Mouse (Mus musculus): ENCODE results near the gene Atraid. TPM values are rescaled to one million over a fixed set of nuclear protein-coding genes. Genes with fewer than 3 reads are reported as not detected.

Atraid gene
- polyA plus RNA-seq, 1 experiment from 2014 or later, result 156 TPM

DNA sequence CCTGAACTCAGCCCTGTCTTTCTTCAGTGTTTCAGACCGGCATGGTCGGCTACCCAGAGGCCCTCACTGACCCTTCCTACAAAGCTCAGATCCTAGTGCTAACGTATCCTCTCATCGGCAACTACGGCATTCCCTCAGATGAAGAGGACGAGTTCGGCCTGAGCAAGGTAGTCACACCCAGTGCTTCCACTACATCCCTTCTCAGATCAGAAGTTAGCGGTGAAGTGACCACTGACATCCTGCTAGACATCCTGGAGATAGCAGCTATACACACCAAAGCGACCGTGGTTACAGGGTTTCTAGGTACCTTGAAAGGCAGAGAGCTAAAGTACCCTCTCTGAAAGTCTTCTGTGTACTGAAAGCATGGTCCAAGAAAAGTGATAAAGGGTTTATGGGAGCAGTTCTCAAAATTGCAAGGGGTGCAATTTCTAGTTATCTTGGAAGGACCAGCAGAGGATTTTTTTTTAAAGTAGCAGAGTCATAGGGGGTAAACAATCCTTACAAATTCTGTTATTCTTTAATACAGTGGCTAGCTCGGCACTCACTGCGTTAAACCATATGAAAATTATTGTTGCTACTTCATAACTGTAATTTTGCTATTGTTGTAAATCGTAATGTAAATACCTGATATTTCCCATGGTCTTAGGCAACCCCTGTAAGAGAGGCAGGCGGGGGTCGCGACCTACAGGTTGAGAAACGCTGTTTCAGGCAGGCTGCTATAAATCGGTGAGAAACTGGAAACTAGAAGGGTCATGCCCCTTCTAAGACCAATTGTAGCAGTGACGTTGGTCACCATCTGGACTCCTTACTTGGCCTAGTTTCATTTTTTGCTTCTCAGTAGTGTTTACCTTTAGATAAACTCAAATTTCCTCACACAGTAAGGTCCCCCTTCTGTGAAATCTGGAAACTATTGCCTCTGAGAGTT lies 7.4 kb downstream of the Atraid start:
- 24% methylated on average over 19 of the region's 19 CpGs for WGBS
- Histone ChIP-seq H3K27me3 (no peaks in the 10 kb centered on the region), H3K4me1 (replicated peaks) (peaks cover 18% of the 10 kb centered on the region), H3K27ac (peak overlapping the region; percentile 69), H3K9me3 (no peaks in the 10 kb centered on the region), H3K9ac (replicated peaks) (peak overlapping the region; percentile 77), H3K36me3 (peaks cover 41% of the 10 kb centered on the region), H3K4me3 (replicated peaks) (peak overlapping the region; percentile 56), H3K4me2 (replicated peaks) (peak overlapping the region; percentile 79)
- ATAC-seq, result no peak

DNA sequence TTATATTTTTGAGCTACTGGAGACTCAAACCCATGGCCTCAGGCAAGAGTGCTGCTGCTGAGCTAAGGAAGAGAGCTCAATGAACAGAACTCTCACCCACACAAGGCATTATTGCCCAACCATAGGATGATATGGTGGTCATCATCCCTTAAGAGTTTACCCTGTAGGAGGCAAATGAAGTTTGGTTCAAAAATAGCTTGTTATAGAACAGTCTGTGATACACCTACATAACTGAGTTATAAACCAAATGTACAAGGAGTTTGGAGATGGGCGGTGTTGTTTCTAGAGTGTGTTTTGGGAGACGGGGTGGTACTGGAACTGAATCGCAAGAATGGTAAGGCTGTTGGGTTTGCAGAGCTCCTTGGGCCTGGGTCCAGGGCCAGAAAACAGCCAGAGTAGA lies 21.7 kb downstream of the Atraid start:
- ATAC-seq, result no peak
- H3K9ac ChIP-seq (replicated peaks), result no peak overlapping the region
- no peaks in the 10 kb centered on the region for H3K4me1 ChIP-seq (replicated peaks)
- no peaks in the 10 kb centered on the region for H3K27me3 ChIP-seq
- H3K9me3 ChIP-seq, result no peaks in the 10 kb centered on the region
- no peak overlapping the region for H3K27ac ChIP-seq
- peaks cover 95% of the 10 kb centered on the region for H3K36me3 ChIP-seq
- no peak overlapping the region for H3K4me3 ChIP-seq (replicated peaks)
- WGBS, result 93% methylated on average over 3 of the region's 3 CpGs
- H3K4me2 ChIP-seq (replicated peaks), result no peak overlapping the region

DNA sequence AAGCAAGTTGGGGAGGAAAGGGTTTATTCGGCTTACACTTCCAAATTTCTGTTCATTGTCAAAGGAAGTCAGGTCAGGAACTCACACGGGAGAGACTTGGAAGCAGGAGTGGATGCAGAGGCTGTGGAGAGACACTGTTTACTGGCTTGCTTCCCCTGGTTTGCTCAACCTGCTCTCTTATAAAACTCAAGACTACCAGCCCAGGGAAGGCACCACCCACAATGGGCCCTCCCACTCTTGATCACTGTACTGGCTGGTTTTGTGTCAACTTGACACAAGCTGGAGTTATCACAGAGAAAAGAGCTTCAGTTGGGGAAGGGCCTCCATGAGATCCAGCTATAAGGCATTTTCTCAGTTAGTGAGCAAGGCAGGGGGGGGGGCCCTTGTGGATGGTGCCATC lies 22.9 kb downstream of the Atraid start:
- no peaks in the 10 kb centered on the region for H3K9me3 ChIP-seq
- no peak overlapping the region for H3K4me2 ChIP-seq (replicated peaks)
- no peak overlapping the region for H3K4me3 ChIP-seq (replicated peaks)
- H3K9ac ChIP-seq (replicated peaks), result no peak overlapping the region
- H3K4me1 ChIP-seq (replicated peaks), result no peaks in the 10 kb centered on the region
- H3K27ac ChIP-seq, result no peak overlapping the region
- H3K36me3 ChIP-seq, result peaks cover 100% of the 10 kb centered on the region
- WGBS, result 92% methylated on average over 2 of the region's 2 CpGs
- H3K27me3 ChIP-seq, result no peaks in the 10 kb centered on the region
- no peak for ATAC-seq

DNA sequence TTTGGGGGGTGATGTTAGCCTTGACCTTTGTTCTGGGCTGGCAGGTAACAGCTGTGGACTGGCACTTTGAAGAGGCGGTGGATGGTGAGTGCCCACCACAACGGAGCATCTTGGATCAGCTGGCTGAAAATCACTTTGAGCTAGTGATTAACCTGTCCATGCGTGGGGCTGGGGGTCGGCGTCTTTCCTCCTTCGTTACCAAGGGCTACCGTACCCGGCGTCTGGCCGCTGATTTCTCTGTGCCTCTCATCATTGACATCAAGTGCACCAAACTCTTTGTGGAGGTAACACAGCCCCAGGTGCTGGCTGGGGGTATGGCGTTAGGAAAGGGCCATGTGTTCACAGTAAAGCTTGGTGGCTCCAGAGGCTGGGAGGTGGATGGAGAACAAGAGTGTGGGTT lies 23.7 kb downstream of the Atraid start:
- no peaks in the 10 kb centered on the region for H3K4me1 ChIP-seq (replicated peaks)
- H3K9me3 ChIP-seq, result no peaks in the 10 kb centered on the region
- peaks cover 100% of the 10 kb centered on the region for H3K36me3 ChIP-seq
- no peaks in the 10 kb centered on the region for H3K27me3 ChIP-seq
- H3K27ac ChIP-seq, result no peak overlapping the region
- no peak for ATAC-seq
- WGBS, result 96% methylated on average over 11 of the region's 11 CpGs
- no peak overlapping the region for H3K4me3 ChIP-seq (replicated peaks)
- no peak overlapping the region for H3K4me2 ChIP-seq (replicated peaks)
- H3K9ac ChIP-seq (replicated peaks), result no peak overlapping the region

DNA sequence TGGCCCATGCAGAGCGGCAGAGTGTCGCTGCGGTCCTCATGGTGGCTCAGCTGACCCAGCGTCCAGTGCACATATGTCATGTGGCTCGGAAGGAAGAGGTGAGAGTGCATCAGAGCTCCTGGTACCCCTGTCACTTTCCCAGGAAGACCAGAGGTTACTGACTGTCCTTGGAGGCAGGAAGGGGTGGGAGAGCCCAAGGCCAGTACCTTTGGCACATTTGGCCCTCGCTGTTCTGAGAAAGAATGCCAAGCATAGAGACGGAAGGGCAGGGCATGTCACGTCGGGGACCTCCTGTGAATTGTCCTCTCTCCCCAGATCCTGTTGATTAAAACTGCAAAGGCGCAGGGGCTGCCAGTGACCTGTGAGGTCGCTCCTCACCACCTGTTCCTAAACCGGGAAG lies 25.1 kb downstream of the Atraid start:
- H3K4me2 ChIP-seq (replicated peaks), result no peak overlapping the region
- H3K9ac ChIP-seq (replicated peaks), result no peak overlapping the region
- H3K9me3 ChIP-seq, result no peaks in the 10 kb centered on the region
- H3K36me3 ChIP-seq, result peaks cover 100% of the 10 kb centered on the region
- 90% methylated on average over 12 of the region's 12 CpGs for WGBS
- ATAC-seq, result no peak
- H3K27me3 ChIP-seq, result no peaks in the 10 kb centered on the region
- H3K4me3 ChIP-seq (replicated peaks), result no peak overlapping the region
- no peaks in the 10 kb centered on the region for H3K4me1 ChIP-seq (replicated peaks)
- H3K27ac ChIP-seq, result no peak overlapping the region

DNA sequence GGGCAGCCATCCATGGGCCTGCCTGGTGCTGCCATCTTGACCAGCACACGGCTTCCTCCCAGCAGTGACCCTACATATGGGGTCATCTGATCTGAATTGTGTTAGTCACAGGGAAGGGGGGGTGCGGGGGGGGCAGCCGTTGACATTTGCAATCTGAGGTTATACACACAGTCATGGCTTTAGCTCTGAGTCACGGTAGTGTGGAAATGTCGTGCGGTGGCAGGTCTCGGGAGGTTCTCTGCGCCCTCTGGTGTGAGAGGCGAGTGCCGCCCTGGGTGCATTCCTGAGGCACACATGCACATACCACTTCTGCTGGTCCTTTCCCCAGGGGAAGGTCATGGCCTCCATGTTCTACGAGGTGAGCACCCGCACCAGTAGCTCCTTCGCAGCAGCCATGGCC lies 28.2 kb downstream of the Atraid start:
- H3K4me2 ChIP-seq (replicated peaks), result no peak overlapping the region
- H3K27ac ChIP-seq, result no peak overlapping the region
- H3K36me3 ChIP-seq, result peaks cover 79% of the 10 kb centered on the region
- H3K4me1 ChIP-seq (replicated peaks), result no peaks in the 10 kb centered on the region
- no peak overlapping the region for H3K9ac ChIP-seq (replicated peaks)
- 90% methylated on average over 13 of the region's 13 CpGs for WGBS
- H3K4me3 ChIP-seq (replicated peaks), result no peak overlapping the region
- H3K9me3 ChIP-seq, result no peaks in the 10 kb centered on the region
- ATAC-seq, result no peak
- H3K27me3 ChIP-seq, result no peaks in the 10 kb centered on the region

DNA sequence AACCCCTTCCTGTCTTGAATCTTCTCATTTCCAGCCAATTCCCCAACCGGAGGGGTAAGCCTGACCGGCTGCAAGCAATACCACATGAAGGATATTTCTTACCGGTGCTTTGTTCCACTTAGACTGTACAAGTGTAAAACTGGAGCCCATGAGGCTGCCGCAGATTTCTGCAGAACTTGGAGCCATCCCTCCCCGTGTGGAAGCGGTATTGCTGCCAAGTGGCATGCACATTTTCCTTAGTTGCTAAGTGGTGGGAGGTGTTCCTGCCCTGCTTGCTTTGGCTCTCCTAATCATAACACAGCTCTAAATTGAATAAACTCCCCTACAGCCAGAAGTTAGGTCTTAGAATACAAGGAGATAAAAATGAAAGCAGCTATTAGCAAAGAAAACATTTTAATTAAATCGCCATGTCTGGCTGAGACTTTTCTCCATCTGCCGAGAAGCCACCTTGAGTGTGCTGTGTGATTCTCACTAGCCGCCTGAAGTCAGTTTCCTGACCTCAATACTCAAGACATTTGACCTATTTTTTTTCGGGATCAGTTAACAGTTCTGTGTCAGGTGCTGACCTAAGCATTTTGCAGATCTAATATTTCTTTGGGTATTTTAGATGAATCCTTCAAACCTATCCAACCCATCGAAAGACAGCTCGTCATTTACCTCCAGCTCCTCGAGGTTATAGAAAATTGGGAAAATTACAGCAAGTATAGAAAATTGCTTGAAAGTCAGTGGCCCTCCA lies 32.1 kb downstream of the Atraid start:
- WGBS, result 87% methylated on average over 13 of the region's 13 CpGs
- Histone ChIP-seq H3K4me2 (replicated peaks) (no peak overlapping the region), H3K27me3 (no peaks in the 10 kb centered on the region), H3K4me1 (replicated peaks) (peaks cover 21% of the 10 kb centered on the region), H3K27ac (no peak overlapping the region), H3K36me3 (peaks cover 41% of the 10 kb centered on the region), H3K9me3 (no peaks in the 10 kb centered on the region), H3K4me3 (replicated peaks) (no peak overlapping the region), H3K9ac (replicated peaks) (no peak overlapping the region)
- no peak for ATAC-seq

DNA sequence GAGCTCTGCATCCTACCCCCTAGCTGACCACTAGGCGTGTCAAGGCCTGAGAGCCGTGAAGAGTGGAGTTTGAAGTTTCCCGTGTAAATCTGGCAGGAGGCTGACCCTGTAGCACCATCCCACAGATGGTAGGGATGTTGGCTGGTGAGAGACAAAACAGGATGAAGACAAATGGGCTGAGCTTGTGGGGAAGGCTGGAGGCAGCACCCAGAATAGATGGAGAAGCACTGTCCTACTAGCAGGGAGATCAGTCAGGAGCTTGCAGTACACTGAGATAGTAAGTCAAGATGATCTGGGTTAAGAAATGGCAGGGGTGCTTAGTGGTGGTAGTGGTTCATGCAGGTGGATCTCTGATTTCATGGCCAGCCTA lies 32.7 kb downstream of the Atraid start:
- H3K4me3 ChIP-seq (replicated peaks), result no peak overlapping the region
- no peak overlapping the region for H3K4me2 ChIP-seq (replicated peaks)
- peaks cover 22% of the 10 kb centered on the region for H3K4me1 ChIP-seq (replicated peaks)
- H3K27ac ChIP-seq, result no peak overlapping the region
- H3K9me3 ChIP-seq, result no peaks in the 10 kb centered on the region
- peaks cover 35% of the 10 kb centered on the region for H3K36me3 ChIP-seq
- 66% methylated on average over 3 of the region's 3 CpGs for WGBS
- H3K9ac ChIP-seq (replicated peaks), result no peak overlapping the region
- ATAC-seq, result no peak
- no peaks in the 10 kb centered on the region for H3K27me3 ChIP-seq

DNA sequence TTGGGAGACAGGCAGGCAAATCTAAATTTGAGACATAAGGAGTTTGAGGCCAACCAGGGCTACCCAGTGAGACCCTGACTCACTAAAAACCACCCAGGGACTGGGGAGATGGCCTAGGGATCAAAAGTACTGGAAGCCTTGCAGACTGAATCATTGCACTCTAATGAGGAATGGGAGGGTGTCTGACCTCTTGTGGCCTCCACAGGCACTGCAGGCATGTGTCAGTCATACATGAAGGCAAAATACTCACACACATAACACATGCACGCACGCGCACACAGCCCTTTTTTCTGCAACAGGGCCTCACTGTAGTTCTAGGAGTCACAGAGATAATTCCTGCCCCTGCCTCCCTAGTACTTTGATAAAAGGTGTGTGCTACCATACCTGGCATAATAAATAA lies 33.3 kb downstream of the Atraid start:
- no peak overlapping the region for H3K9ac ChIP-seq (replicated peaks)
- 63% methylated on average over 3 of the region's 3 CpGs for WGBS
- peaks cover 28% of the 10 kb centered on the region for H3K4me1 ChIP-seq (replicated peaks)
- peaks cover 29% of the 10 kb centered on the region for H3K36me3 ChIP-seq
- H3K27me3 ChIP-seq, result no peaks in the 10 kb centered on the region
- no peak for ATAC-seq
- no peak overlapping the region for H3K4me3 ChIP-seq (replicated peaks)
- no peak overlapping the region for H3K27ac ChIP-seq
- H3K4me2 ChIP-seq (replicated peaks), result no peak overlapping the region
- no peaks in the 10 kb centered on the region for H3K9me3 ChIP-seq

DNA sequence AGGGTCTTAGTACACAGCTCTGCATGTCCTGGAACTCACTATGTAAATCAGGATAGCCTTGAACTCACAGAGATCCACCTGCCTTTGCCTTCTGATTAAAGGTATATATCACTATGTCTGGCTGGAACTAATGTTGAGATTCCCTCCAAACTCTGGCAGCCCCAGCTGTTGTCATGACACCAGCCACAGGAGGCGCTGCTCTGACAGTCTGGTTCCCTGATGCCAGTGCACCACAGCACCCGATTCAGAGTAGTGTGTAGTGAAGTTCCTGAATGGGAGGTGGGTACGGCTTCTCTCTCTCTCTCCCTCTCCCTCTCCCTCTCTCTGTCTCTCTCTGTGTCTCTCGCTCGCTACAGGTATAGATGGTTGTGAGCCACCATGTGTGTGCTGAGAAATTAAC lies 34.2 kb downstream of the Atraid start:
- Histone ChIP-seq H3K9ac (replicated peaks) (no peak overlapping the region), H3K9me3 (no peaks in the 10 kb centered on the region), H3K4me3 (replicated peaks) (no peak overlapping the region), H3K27ac (peak overlapping the region; percentile 82), H3K4me2 (replicated peaks) (0 out of 2 replicates have a peak overlapping the region, but pooled peaks have one; percentile 6), H3K4me1 (replicated peaks) (peaks cover 33% of the 10 kb centered on the region), H3K36me3 (peaks cover 19% of the 10 kb centered on the region), H3K27me3 (no peaks in the 10 kb centered on the region)
- peak; percentile 28; the same call in 1 of the 2 replicates for ATAC-seq
- WGBS, result 16% methylated on average over 5 of the region's 5 CpGs

DNA sequence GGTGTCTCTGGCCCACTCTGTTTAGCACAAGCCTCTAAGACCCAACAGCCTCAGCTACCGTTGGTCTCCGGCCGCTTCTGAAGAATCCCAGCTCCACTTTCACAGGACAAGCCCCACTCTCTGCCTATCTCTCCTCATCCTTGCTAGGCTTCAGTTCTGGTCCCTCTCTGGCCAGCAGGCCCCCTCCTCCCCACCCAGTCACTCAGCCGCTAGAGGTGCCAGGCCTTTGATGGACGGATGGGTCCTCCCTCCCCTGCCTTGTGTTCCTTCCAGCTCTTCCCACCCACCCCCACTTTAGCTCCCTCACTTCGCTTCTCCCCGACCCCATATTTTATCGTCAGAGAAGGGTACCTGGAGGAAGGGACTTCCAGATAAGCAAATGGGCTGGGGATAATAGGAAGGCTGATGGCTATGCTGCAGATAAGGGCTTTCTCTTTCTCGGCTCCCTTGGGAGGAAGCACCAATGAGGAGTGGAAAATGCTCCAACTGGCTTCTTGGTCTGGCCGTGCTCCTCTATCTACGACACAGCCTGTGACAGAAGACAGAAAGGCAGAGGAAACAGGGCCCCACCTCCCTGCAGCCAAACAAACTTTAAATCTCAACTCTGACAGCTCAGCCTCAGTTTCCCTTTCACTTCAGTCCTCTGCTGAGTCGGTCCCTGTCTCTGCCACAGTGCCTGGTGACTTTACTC lies 35.0 kb downstream of the Atraid start:
- H3K36me3 ChIP-seq, result peaks cover 12% of the 10 kb centered on the region
- peaks cover 4% of the 10 kb centered on the region; the same call in 1 of the 2 replicates for H3K27me3 ChIP-seq
- WGBS, result 38% methylated on average over 12 of the region's 12 CpGs
- H3K27ac ChIP-seq, result peak overlapping the region; percentile 82
- H3K4me1 ChIP-seq (replicated peaks), result peaks cover 33% of the 10 kb centered on the region
- no peaks in the 10 kb centered on the region for H3K9me3 ChIP-seq
- peak; percentile 54 for ATAC-seq
- 0 out of 2 replicates have a peak overlapping the region, but pooled peaks have one; percentile 6 for H3K4me2 ChIP-seq (replicated peaks)
- no peak overlapping the region for H3K9ac ChIP-seq (replicated peaks)
- no peak overlapping the region for H3K4me3 ChIP-seq (replicated peaks)

DNA sequence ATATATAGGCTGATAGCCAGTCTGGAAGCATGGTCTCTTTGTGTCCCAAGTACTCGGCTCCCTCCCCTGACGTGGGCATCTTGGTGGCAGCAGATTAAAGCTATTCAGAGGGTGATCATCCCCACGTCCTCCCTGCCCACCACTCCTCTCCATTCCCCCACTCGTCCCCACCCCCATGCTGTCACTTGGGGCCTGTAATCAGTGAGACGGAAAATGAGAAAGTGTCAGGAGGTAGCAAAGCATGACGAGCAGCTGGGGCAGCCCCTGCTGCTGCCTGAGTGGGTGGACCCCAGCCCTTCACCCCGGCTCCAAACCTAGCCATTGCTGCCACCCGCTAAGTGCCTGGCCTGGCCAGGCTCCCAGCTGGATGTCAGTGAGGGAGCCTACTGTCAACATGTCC lies 35.8 kb downstream of the Atraid start:
- Histone ChIP-seq H3K9me3 (no peaks in the 10 kb centered on the region), H3K4me3 (replicated peaks) (no peak overlapping the region), H3K27ac (peak overlapping the region; percentile 82), H3K4me1 (replicated peaks) (peaks cover 33% of the 10 kb centered on the region), H3K27me3 (peaks cover 13% of the 10 kb centered on the region; the same call in 1 of the 2 replicates), H3K9ac (replicated peaks) (0 out of 2 replicates have a peak overlapping the region, but pooled peaks have one; percentile 25), H3K36me3 (peaks cover 3% of the 10 kb centered on the region; the same call in 1 of the 2 replicates), H3K4me2 (replicated peaks) (0 out of 2 replicates have a peak overlapping the region, but pooled peaks have one; percentile 15)
- WGBS, result 2% methylated on average over 8 of the region's 8 CpGs
- peak; percentile 71 for ATAC-seq
